Mouse (Mus musculus): ENCODE data around the gene Ak9. TPM values are rescaled to one million over a fixed set of nuclear protein-coding genes. Genes with fewer than 3 reads are reported as not detected.
A peak's percentile ranks its signal among the peaks of the same experiment; 100 is the strongest.

Gene Ak9
- polyA plus RNA-seq, 1 experiment from 2014 or later, result not detected

DNA sequence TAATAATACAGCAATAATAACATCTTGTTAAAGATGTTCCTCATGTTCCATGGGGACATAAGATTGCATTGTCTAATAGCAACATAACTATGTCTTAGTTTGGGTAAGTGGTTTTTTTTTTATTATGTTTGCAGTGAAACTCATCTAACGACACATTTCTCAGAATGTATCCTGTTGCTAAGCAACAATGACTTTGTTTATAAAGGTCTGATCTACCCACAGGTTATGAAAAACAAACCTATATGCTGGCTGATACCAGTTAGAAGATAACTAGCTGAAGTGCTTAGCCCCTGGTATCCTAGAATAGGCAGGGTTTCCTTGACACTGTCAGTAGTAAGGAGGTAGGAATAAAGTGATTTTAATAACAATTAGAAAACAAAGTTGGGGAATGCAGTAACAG, 15.7 kb upstream of the Ak9 start:
- no peak for ATAC-seq (ENCODE audit: insufficient read depth)
- Histone ChIP-seq H3K27ac (replicated peaks) (no peak overlapping the region), H3K9ac (no peak overlapping the region), H3K36me3 (replicated peaks) (0 out of 2 replicates have a peak, but pooled peaks cover 2% of the 10 kb centered on the region), H3K9me3 (replicated peaks) (no peaks in the 10 kb centered on the region), H3K4me3 (replicated peaks) (no peak overlapping the region), H3K4me2 (no peak overlapping the region), H3K27me3 (no peaks in the 10 kb centered on the region), H3K4me1 (replicated peaks) (peaks cover 8% of the 10 kb centered on the region)
- WGBS (ENCODE audit: insufficient replicate concordance), result 69% methylated on average over 1 of the region's 1 CpGs

GRCm38 (mm10) chr10:41288771-41289415, 14.9 kb upstream of the Ak9 start:
- H3K4me3 ChIP-seq (replicated peaks), result no peak overlapping the region
- peak; percentile 73 for ATAC-seq (ENCODE audit: insufficient read depth)
- H3K9ac ChIP-seq, result no peak overlapping the region
- H3K4me2 ChIP-seq, result peak overlapping the region; percentile 23; the same call in 1 of the 2 replicates
- H3K27ac ChIP-seq (replicated peaks), result no peak overlapping the region
- no peaks in the 10 kb centered on the region for H3K9me3 ChIP-seq (replicated peaks)
- 40% methylated on average over 16 of the region's 16 CpGs for WGBS (ENCODE audit: insufficient replicate concordance)
- no peaks in the 10 kb centered on the region for H3K27me3 ChIP-seq
- H3K4me1 ChIP-seq (replicated peaks), result peaks cover 8% of the 10 kb centered on the region
- H3K36me3 ChIP-seq (replicated peaks), result no peaks in the 10 kb centered on the region

- Histone ChIP-seq H3K4me2 (no peak overlapping the region), H3K4me3 (replicated peaks) (no peak overlapping the region), H3K36me3 (replicated peaks) (no peaks in the 10 kb centered on the region), H3K27ac (replicated peaks) (no peak overlapping the region), H3K9ac (no peak overlapping the region), H3K4me1 (replicated peaks) (peaks cover 12% of the 10 kb centered on the region), H3K27me3 (no peaks in the 10 kb centered on the region), H3K9me3 (replicated peaks) (no peaks in the 10 kb centered on the region)
- ATAC-seq (ENCODE audit: insufficient read depth), result no peak
- WGBS (ENCODE audit: insufficient replicate concordance), result 60% methylated on average over 2 of the region's 2 CpGs
Measured at GRCm38 (mm10) chr10:41291021-41291420, 12.8 kb upstream of the Ak9 start.

- no peaks in the 10 kb centered on the region for H3K27me3 ChIP-seq
- ATAC-seq (ENCODE audit: insufficient read depth), result no peak
- H3K27ac ChIP-seq (replicated peaks), result no peak overlapping the region
- 33% methylated on average over 7 of the region's 7 CpGs for WGBS (ENCODE audit: insufficient replicate concordance)
- H3K4me3 ChIP-seq (replicated peaks), result no peak overlapping the region
- H3K4me1 ChIP-seq (replicated peaks), result peaks cover 12% of the 10 kb centered on the region
- H3K4me2 ChIP-seq, result no peak overlapping the region; the same call in 1 of the 2 replicates
- H3K9me3 ChIP-seq (replicated peaks), result no peaks in the 10 kb centered on the region
- no peaks in the 10 kb centered on the region for H3K36me3 ChIP-seq (replicated peaks)
- H3K9ac ChIP-seq, result no peak overlapping the region
Measured at GRCm38 (mm10) chr10:41293019-41293418, 10.8 kb upstream of the Ak9 start.

DNA sequence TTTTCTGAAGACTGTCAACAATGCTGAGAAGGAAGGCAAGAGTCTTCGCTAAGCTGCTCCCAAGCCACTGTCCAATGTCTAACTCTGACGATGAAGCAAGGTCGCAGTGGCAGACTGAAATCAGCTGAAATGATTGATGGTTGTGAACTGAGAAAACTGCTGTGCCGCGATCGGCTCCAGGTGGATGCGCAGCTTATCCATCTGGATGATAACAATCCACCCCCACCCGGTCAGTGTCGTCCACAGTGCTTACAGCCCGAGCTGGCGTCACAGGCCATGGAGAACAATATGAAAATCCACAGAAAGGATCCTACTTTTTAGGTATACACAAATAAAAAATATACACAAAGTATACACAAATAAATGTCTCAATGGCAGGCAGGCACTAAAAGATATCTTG, 9.0 kb upstream of the Ak9 start:
- peaks cover 4% of the 10 kb centered on the region for H3K4me1 ChIP-seq (replicated peaks)
- no peaks in the 10 kb centered on the region for H3K9me3 ChIP-seq (replicated peaks)
- H3K4me2 ChIP-seq, result no peak overlapping the region
- WGBS (ENCODE audit: insufficient replicate concordance), result 74% methylated on average over 11 of the region's 11 CpGs
- no peaks in the 10 kb centered on the region for H3K36me3 ChIP-seq (replicated peaks)
- no peak overlapping the region for H3K27ac ChIP-seq (replicated peaks)
- H3K9ac ChIP-seq, result no peak overlapping the region
- no peak for ATAC-seq (ENCODE audit: insufficient read depth)
- no peaks in the 10 kb centered on the region for H3K27me3 ChIP-seq
- H3K4me3 ChIP-seq (replicated peaks), result no peak overlapping the region

DNA sequence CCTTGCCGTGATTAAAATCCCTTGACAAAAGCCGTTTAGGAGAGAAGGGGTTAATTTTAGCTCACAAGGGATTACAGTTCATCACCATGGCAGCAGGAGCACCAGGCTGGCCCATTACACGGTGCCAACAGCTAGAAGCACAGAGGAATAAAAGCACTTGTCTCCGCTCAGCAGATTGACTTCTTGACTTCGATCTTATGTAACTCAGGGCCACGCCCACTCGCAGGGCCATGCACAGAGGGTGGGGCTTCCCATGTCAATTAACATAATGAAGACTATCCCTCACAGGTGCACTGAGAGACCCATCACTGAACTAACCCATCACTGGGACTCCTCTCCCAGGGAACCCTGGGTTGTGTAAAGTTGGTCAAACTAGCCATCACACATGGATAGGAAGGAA, 8.6 kb upstream of the Ak9 start:
- Histone ChIP-seq H3K9ac (no peak overlapping the region), H3K27me3 (no peaks in the 10 kb centered on the region), H3K36me3 (replicated peaks) (no peaks in the 10 kb centered on the region), H3K4me2 (no peak overlapping the region), H3K4me1 (replicated peaks) (peaks cover 4% of the 10 kb centered on the region), H3K9me3 (replicated peaks) (no peaks in the 10 kb centered on the region), H3K4me3 (replicated peaks) (no peak overlapping the region), H3K27ac (replicated peaks) (no peak overlapping the region)
- WGBS (ENCODE audit: insufficient replicate concordance), result 47% methylated on average over 7 of the region's 7 CpGs
- ATAC-seq (ENCODE audit: insufficient read depth), result no peak

GRCm38 (mm10) chr10:41300161-41300560, 3.6 kb upstream of the Ak9 start:
- no peak overlapping the region for H3K9ac ChIP-seq
- no peaks in the 10 kb centered on the region for H3K27me3 ChIP-seq
- H3K4me1 ChIP-seq (replicated peaks), result peaks cover 18% of the 10 kb centered on the region
- no peak overlapping the region for H3K27ac ChIP-seq (replicated peaks)
- H3K36me3 ChIP-seq (replicated peaks), result no peaks in the 10 kb centered on the region
- H3K4me3 ChIP-seq (replicated peaks), result no peak overlapping the region
- no peaks in the 10 kb centered on the region for H3K9me3 ChIP-seq (replicated peaks)
- 50% methylated on average over 1 of the region's 1 CpGs for WGBS (ENCODE audit: insufficient replicate concordance)
- no peak overlapping the region for H3K4me2 ChIP-seq
- no peak for ATAC-seq (ENCODE audit: insufficient read depth)

GRCm38 (mm10) chr10:41302689-41303431, 920 bp upstream of the Ak9 start, which contains the start of gene Fig4:
TSS of gene Fig4 (minus strand) at chr10:41303260.
- H3K4me3 ChIP-seq (replicated peaks), result peak within 1 kb of the TSS; percentile 91
- H3K27ac ChIP-seq (replicated peaks), result peak within 1 kb of the TSS; percentile 83
- peak within 1 kb of the TSS; percentile 82 for H3K4me2 ChIP-seq
- no peaks in the 10 kb centered on the region for H3K9me3 ChIP-seq (replicated peaks)
- ATAC-seq (ENCODE audit: insufficient read depth), result peak; percentile 89
- H3K27me3 ChIP-seq, result no peaks in the 10 kb centered on the region
- under 1% methylated on average over 38 of the region's 38 CpGs for WGBS (ENCODE audit: insufficient replicate concordance)
- H3K9ac ChIP-seq, result peak within 1 kb of the TSS; percentile 91
- H3K36me3 ChIP-seq (replicated peaks), result no peaks in the 10 kb centered on the region
- H3K4me1 ChIP-seq (replicated peaks), result peaks cover 16% of the 10 kb centered on the region

GRCm38 (mm10) chr10:41304961-41305455, 1.2 kb downstream of the Ak9 start:
- no peaks in the 10 kb centered on the region for H3K36me3 ChIP-seq (replicated peaks)
- H3K4me1 ChIP-seq (replicated peaks), result peaks cover 16% of the 10 kb centered on the region
- no peak overlapping the region for H3K27ac ChIP-seq (replicated peaks)
- no peak overlapping the region for H3K4me2 ChIP-seq
- ATAC-seq (ENCODE audit: insufficient read depth), result no peak
- 67% methylated on average over 9 of the region's 9 CpGs for WGBS (ENCODE audit: insufficient replicate concordance)
- no peak overlapping the region for H3K9ac ChIP-seq
- no peaks in the 10 kb centered on the region for H3K9me3 ChIP-seq (replicated peaks)
- H3K27me3 ChIP-seq, result no peaks in the 10 kb centered on the region
- H3K4me3 ChIP-seq (replicated peaks), result no peak overlapping the region

- H3K9me3 ChIP-seq (replicated peaks), result no peaks in the 10 kb centered on the region
- whole genome bisulfite sequencing (ENCODE audit: insufficient replicate concordance), result 76% methylated on average over 4 of the region's 4 CpGs
- H3K4me1 ChIP-seq (replicated peaks), result peaks cover 4% of the 10 kb centered on the region
- no peak for ATAC-seq (ENCODE audit: insufficient read depth)
- no peak overlapping the region for H3K27ac ChIP-seq (replicated peaks)
- H3K4me2 ChIP-seq, result no peak overlapping the region
- no peaks in the 10 kb centered on the region for H3K36me3 ChIP-seq (replicated peaks)
- H3K4me3 ChIP-seq (replicated peaks), result no peak overlapping the region
- no peaks in the 10 kb centered on the region for H3K27me3 ChIP-seq
- H3K9ac ChIP-seq, result no peak overlapping the region
Measured at GRCm38 (mm10) chr10:41308205-41308604, 4.4 kb downstream of the Ak9 start.

DNA sequence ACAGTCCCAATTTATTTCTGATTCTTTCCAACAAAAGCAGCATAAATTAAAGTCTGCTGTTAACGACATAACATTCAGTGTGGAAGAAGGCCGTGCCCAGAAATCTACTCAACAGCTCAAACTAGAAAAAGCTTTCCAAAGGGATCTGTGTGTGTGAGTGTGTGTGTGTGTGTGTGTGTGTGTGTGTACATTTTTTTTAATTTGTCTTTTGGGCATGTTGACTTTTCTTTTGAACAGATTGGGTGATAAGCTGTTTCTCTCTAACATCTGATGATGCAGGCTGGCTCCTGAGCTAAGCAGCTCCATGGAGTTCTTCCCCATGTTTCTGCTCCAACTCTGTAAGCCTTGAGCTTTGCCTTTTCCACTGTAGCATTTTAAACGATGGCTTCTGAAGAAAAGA, 12.1 kb downstream of the Ak9 start:
- 63% methylated on average over 3 of the region's 3 CpGs for WGBS (ENCODE audit: insufficient replicate concordance)
- Histone ChIP-seq H3K4me2 (no peak overlapping the region), H3K27ac (replicated peaks) (no peak overlapping the region), H3K9ac (no peak overlapping the region), H3K27me3 (no peaks in the 10 kb centered on the region), H3K36me3 (replicated peaks) (no peaks in the 10 kb centered on the region), H3K4me1 (replicated peaks) (no peaks in the 10 kb centered on the region), H3K4me3 (replicated peaks) (no peak overlapping the region), H3K9me3 (replicated peaks) (no peaks in the 10 kb centered on the region)
- no peak for ATAC-seq (ENCODE audit: insufficient read depth)

Measured in liver, embryonic 15.5 days (tissue).